Mouse (Mus musculus): ENCODE results near the gene Ubr4.
A peak's percentile ranks its signal among the peaks of the same experiment; 100 is the strongest.

- TF ChIP-seq POLR2A (IDR thresholded peaks at IDR 0.05; ENCODE audit: borderline replicate concordance, control insufficient read depth, low read depth, low read length) (peak; percentile 56; the same call in 1 of the 2 replicates), CTCF (IDR thresholded peaks at IDR 0.05; ENCODE audit: control insufficient read depth, insufficient read depth, low read length) (no peak)
Observed at GRCm38 (mm10) chr4:139351931-139352711, at the start of gene Ubr4, which contains the start of the genes Mrto4 and Emc1.

All from bone marrow, adult 2 months (tissue).